Mouse (Mus musculus): ENCODE data around the gene Ccdc124.

GRCm38 (mm10) chr8:70897021-70897680 lies 23.4 kb upstream of the Ccdc124 start, which contains the start of gene Rpl18a:
- TF ChIP-seq CTCF (IDR thresholded peaks at IDR 0.05; ENCODE audit: low read depth), result no peak; the same call in 1 of the 2 replicates
- TF ChIP-seq EP300 (optimal IDR thresholded peaks at IDR 0.05), result no peak

Data from stomach, postnatal 0 days (tissue).